Mouse (Mus musculus) intestine, embryonic 16.5 days (tissue): ENCODE data around the gene Gsdma. TPM values are rescaled to one million over a fixed set of nuclear protein-coding genes. Genes with fewer than 3 reads are reported as not detected.

ENCODE experiments used
- polyA plus RNA-seq: library from polyadenylated mRNA; unstranded; fragments of >200 nt; fragmentation: Nextera tagmentation; extraction: Ambion mirVana; gene quantifications from 2 replicates; pipeline ENCODE4 v1.2.1, GENCODE M21; 2015

Gene Gsdma
- polyA plus RNA-seq, 1 experiment from 2014 or later, result 0.06 TPM

Other genes starting within 250 kb of the Gsdma start
- gene Mien1, start 225.4 kb upstream of the Gsdma start, polyA plus RNA-seq, result 279 and 304 TPM in 2 replicates
- gene Grb7, start 218.0 kb upstream of the Gsdma start, polyA plus RNA-seq, result 87.1 and 87.3 TPM in 2 replicates
- gene Ikzf3, start 118.3 kb upstream of the Gsdma start, polyA plus RNA-seq, result 0.23 and 0.24 TPM in 2 replicates
- gene Zpbp2, start 113.3 kb upstream of the Gsdma start, polyA plus RNA-seq, result 0.92 and 1.0 TPM in 2 replicates
- 62.9 and 65.2 TPM in 2 replicates for gene Ormdl3, start 77.0 kb upstream of the Gsdma start, polyA plus RNA-seq
- not detected in 2 replicates for gene Lrrc3c, start 66.1 kb upstream of the Gsdma start, polyA plus RNA-seq
- gene Gm12355, start 38.7 kb upstream of the Gsdma start, polyA plus RNA-seq, result 0.33 and 0.57 TPM in 2 replicates
- not detected in 2 replicates for gene Gsdma3, start 38.0 kb upstream of the Gsdma start, polyA plus RNA-seq
- gene Gsdma2, start 17.6 kb upstream of the Gsdma start, polyA plus RNA-seq, result 0.58 and 0.93 TPM in 2 replicates
- gene Psmd3, start 18.2 kb downstream of the Gsdma start, polyA plus RNA-seq, result 169 and 181 TPM in 2 replicates
- 0.10 TPM in 1 of 2 replicates, not detected in the other for gene Csf3, start 36.9 kb downstream of the Gsdma start, polyA plus RNA-seq
- 36.8 and 38.5 TPM in 2 replicates for gene Med24, start 65.1 kb downstream of the Gsdma start, polyA plus RNA-seq
- gene Thra, start 76.3 kb downstream of the Gsdma start, polyA plus RNA-seq, result 41.5 and 42.0 TPM in 2 replicates
- 2.3 and 2.7 TPM in 2 replicates for gene Nr1d1, start 111.0 kb downstream of the Gsdma start, polyA plus RNA-seq
- gene Msl1, start 131.2 kb downstream of the Gsdma start, polyA plus RNA-seq, result 13.5 and 14.5 TPM in 2 replicates
- 23.1 and 24.3 TPM in 2 replicates for gene Casc3, start 140.6 kb downstream of the Gsdma start, polyA plus RNA-seq
- gene Rapgefl1, start 172.4 kb downstream of the Gsdma start, polyA plus RNA-seq, result 0.67 and 1.1 TPM in 2 replicates
- gene Wipf2, start 199.3 kb downstream of the Gsdma start, polyA plus RNA-seq, result 3.4 and 3.5 TPM in 2 replicates
- gene Cdc6, start 243.4 kb downstream of the Gsdma start, polyA plus RNA-seq, result 18.9 and 23.0 TPM in 2 replicates